ENCODE assay signal across 22 mouse cellular contexts in genomic region chr11:71007026-71007425, GRCm38 (mm10). TPM values are rescaled to one million over a fixed set of nuclear protein-coding genes. Genes with fewer than 3 reads are reported as not detected.
"Had no signal": no experiment of that assay in that cellular context is flagged by ENCODE, and none has a peak within 500 bp of the region (broad histone marks: within the 10 kb centered on the region; RNA-seq: fewer than 3 reads in every experiment).

No protein-coding gene starts in this region.

- DNase-seq: kidney, postnatal 14 days; kidney, postnatal 4 days; liver, postnatal 0 days; right cerebral cortex, adult 18-20 months; right cerebral cortex, postnatal 14 days; right cerebral cortex, postnatal 4 days; thymus, adult 2 months; thymus, postnatal 14 days; thymus, postnatal 4 days had no signal

- H3K4me2 ChIP-seq: limb, embryonic 13.5 days; liver, embryonic 11.5 days; lung, embryonic 14.5 days; midbrain, embryonic 12.5 days; midbrain, embryonic 15.5 days; neural tube, embryonic 12.5 days; neural tube, embryonic 15.5 days had no signal

- H3K27me3 ChIP-seq: limb, embryonic 13.5 days; midbrain, embryonic 12.5 days; midbrain, embryonic 15.5 days; neural tube, embryonic 12.5 days; neural tube, embryonic 15.5 days had no signal

- H3K9me3 ChIP-seq: limb, embryonic 10.5 days; limb, embryonic 13.5 days; midbrain, embryonic 12.5 days; midbrain, embryonic 15.5 days; neural tube, embryonic 12.5 days; neural tube, embryonic 15.5 days had no signal

- ATAC-seq: liver, postnatal 0 days; lung, postnatal 0 days; midbrain, embryonic 15.5 days had no signal

- H3K9ac ChIP-seq: limb, embryonic 13.5 days; liver, embryonic 14.5 days; liver, postnatal 0 days; lung, embryonic 14.5 days; midbrain, embryonic 12.5 days; midbrain, embryonic 15.5 days; neural tube, embryonic 12.5 days; neural tube, embryonic 15.5 days had no signal

- H3K27ac ChIP-seq: limb, embryonic 10.5 days; limb, embryonic 13.5 days; liver, embryonic 14.5 days; midbrain, embryonic 12.5 days; midbrain, embryonic 15.5 days; neural tube, embryonic 12.5 days; neural tube, embryonic 15.5 days; stomach, postnatal 0 days had no signal

- H3K4me3 ChIP-seq: limb, embryonic 10.5 days; limb, embryonic 13.5 days; midbrain, embryonic 12.5 days; midbrain, embryonic 15.5 days; neural tube, embryonic 12.5 days; neural tube, embryonic 15.5 days had no signal

RNA-seq across cellular contexts. Expression of gene 6330403K07Rik, which starts 26.3 kb away (rescaled TPM):
- total RNA-seq: megakaryocyte, adult 5-6 weeks had no signal
- polyA plus RNA-seq: macrophage had no signal
